In genomic region chr3:145576876-145577275, GRCm38 (mm10) we compare ENCODE assay signal across 8 mouse cellular contexts. TPM values are rescaled to one million over a fixed set of nuclear protein-coding genes. Genes with fewer than 3 reads are reported as not detected.
A peak's percentile ranks its signal among the peaks of the same experiment; 100 is the strongest.
DNase-seq lines count a peak whose midpoint lies in the region; ATAC-seq and TF ChIP-seq lines count a peak whose summit lies in the region.

No protein-coding gene starts in this region.

- TF ChIP-seq CTCF in olfactory bulb, adult 2 months (IDR thresholded peaks at IDR 0.05; ENCODE audit: insufficient read depth, low read depth, low read length) = no peak

- peak overlapping the region; percentile 73 for H3K4me2 ChIP-seq in lung, embryonic 16.5 days (ENCODE audit: low read depth, low read length)
- peak overlapping the region; percentile 70 for H3K4me2 ChIP-seq in embryonic facial prominence, embryonic 15.5 days (replicated peaks)

- DNase-seq in lung, adult 18-20 months = no peak
- DNase-seq in limb, embryonic 10.5 days (ENCODE audit: low spot score) = no peak
- no peak for DNase-seq in adrenal gland, postnatal 10 days
- DNase-seq in urinary bladder, postnatal 4 days (ENCODE audit: low spot score in 2 of 2) = no peak
- no peak for DNase-seq in kidney, postnatal 25 days

- H3K9me3 ChIP-seq in lung, embryonic 16.5 days (ENCODE audit: control insufficient read depth, low read length) = no peaks in the 10 kb centered on the region
- H3K9me3 ChIP-seq in embryonic facial prominence, embryonic 15.5 days (replicated peaks) = no peaks in the 10 kb centered on the region
- H3K9me3 ChIP-seq in limb, embryonic 10.5 days (replicated peaks) = no peaks in the 10 kb centered on the region

- WGBS in lung, embryonic 16.5 days = 21% methylated on average over 15 of the region's 15 CpGs
- 26% methylated on average over 15 of the region's 15 CpGs for WGBS in embryonic facial prominence, embryonic 15.5 days
- WGBS in limb, embryonic 10.5 days = 34% methylated on average over 15 of the region's 15 CpGs
- WGBS in olfactory bulb, adult 2 months = 25% methylated on average over 15 of the region's 15 CpGs

- no peak for TF ChIP-seq POLR2A in olfactory bulb, adult 2 months (IDR thresholded peaks at IDR 0.05; ENCODE audit: insufficient read depth, low read depth, low read length)

- no peaks in the 10 kb centered on the region for H3K27me3 ChIP-seq in lung, embryonic 16.5 days (ENCODE audit: control insufficient read depth, insufficient read depth, low read depth, low read length)
- no peaks in the 10 kb centered on the region for H3K27me3 ChIP-seq in embryonic facial prominence, embryonic 15.5 days
- H3K27me3 ChIP-seq in limb, embryonic 10.5 days (ENCODE audit: low read depth, poor library complexity, severe bottlenecking) = no peaks in the 10 kb centered on the region

- H3K4me3 ChIP-seq in lung, embryonic 16.5 days (ENCODE audit: low read length) = peak overlapping the region; percentile 93
- H3K4me3 ChIP-seq in embryonic facial prominence, embryonic 15.5 days (replicated peaks) = peak overlapping the region; percentile 79
- H3K4me3 ChIP-seq in limb, embryonic 10.5 days = peak overlapping the region; percentile 84
- peak overlapping the region; percentile 92 for H3K4me3 ChIP-seq in olfactory bulb, adult 2 months (ENCODE audit: insufficient read depth, low read depth, low read length)

- H3K4me1 ChIP-seq in lung, embryonic 16.5 days (replicated peaks; ENCODE audit: control insufficient read depth, insufficient read depth, low read length) = peaks cover 11% of the 10 kb centered on the region
- H3K4me1 ChIP-seq in embryonic facial prominence, embryonic 15.5 days = peaks cover 10% of the 10 kb centered on the region
- H3K4me1 ChIP-seq in limb, embryonic 10.5 days = peaks cover 13% of the 10 kb centered on the region
- H3K4me1 ChIP-seq in olfactory bulb, adult 2 months (ENCODE audit: control insufficient read depth, insufficient read depth, low read length) = peaks cover 9% of the 10 kb centered on the region

- H3K9ac ChIP-seq in lung, embryonic 16.5 days (ENCODE audit: low read length) = peak overlapping the region; percentile 80
- H3K9ac ChIP-seq in embryonic facial prominence, embryonic 15.5 days = peak overlapping the region; percentile 58

- H3K27ac ChIP-seq in lung, embryonic 16.5 days (ENCODE audit: low read length) = no peak overlapping the region
- H3K27ac ChIP-seq in embryonic facial prominence, embryonic 15.5 days (replicated peaks) = no peak overlapping the region
- H3K27ac ChIP-seq in limb, embryonic 10.5 days = peak overlapping the region; percentile 82; the same call in 1 of the 2 replicates
- no peak overlapping the region for H3K27ac ChIP-seq in olfactory bulb, adult 2 months (ENCODE audit: insufficient read depth, low read depth, low read length)

- peaks cover 16% of the 10 kb centered on the region for H3K36me3 ChIP-seq in lung, embryonic 16.5 days (ENCODE audit: control insufficient read depth, insufficient read depth, low read length)
- peaks cover 20% of the 10 kb centered on the region for H3K36me3 ChIP-seq in embryonic facial prominence, embryonic 15.5 days
- peaks cover 42% of the 10 kb centered on the region for H3K36me3 ChIP-seq in limb, embryonic 10.5 days

- ATAC-seq in lung, embryonic 16.5 days (ENCODE audit: low read depth) = no peak
- ATAC-seq in embryonic facial prominence, embryonic 15.5 days (ENCODE audit: insufficient number of reproducible peaks, low FRiP score, low TSS enrichment, low read depth) = no peak

RNA-seq across cellular contexts. Expression of gene Znhit6, which starts 0.9 kb away (rescaled TPM):
- polyA plus RNA-seq in lung, embryonic 16.5 days (2015; fragmentation: Nextera tagmentation; extraction: Ambion mirVana) = 25.9 and 27.9 TPM in 2 replicates
- 35.3 and 37.3 TPM in 2 replicates for polyA plus RNA-seq in embryonic facial prominence, embryonic 15.5 days (2015; fragmentation: Nextera tagmentation; extraction: Ambion mirVana)
- 43.9 and 44.0 TPM in 2 replicates for polyA plus RNA-seq in limb, embryonic 10.5 days (2016; fragmentation: Nextera tagmentation; extraction: Ambion mirVana)
- polyA plus RNA-seq in olfactory bulb, adult 2 months (2012; ENCODE audit: insufficient read depth, insufficient read length, low replicate concordance, missing spikeins) = not detected in 2 replicates
- 10 to 100 TPM; 14.1 to 18.8 TPM for total RNA-seq in adrenal gland, postnatal 10 days (2021)
